Mouse (Mus musculus) liver, postnatal 0 days (tissue): ENCODE measurements around the gene 1700123L14Rik. TPM values are rescaled to one million over a fixed set of nuclear protein-coding genes. Genes with fewer than 3 reads are reported as not detected.
"Not testable (repeated sequence)": the region's sequence is repeated elsewhere in the genome, so short reads cannot be mapped to it uniquely, and the experiment has no call there.

Experiments used
- ATAC-seq: fragments of 200-750 bp; cut with Nextera tagmentation; 2 replicates; pipeline ENCODE4 v1.8.0; 2017; ENCODE audit warnings: mild to moderate bottlenecking, moderate library complexity
- DNase-seq: peaks from one replicate; pipeline ENCODE4 v3.0.0-alpha.2; 2016
- H3K27ac ChIP-seq: fragments of 300-500 bp; sonication (generic); 2 replicates; pipeline ENCODE4 v1.5.1; 2014; ENCODE audit warnings: antibody characterized with exemption, moderate library complexity, mild to moderate bottlenecking, low read depth
- H3K27me3 ChIP-seq: fragments of 300-500 bp; sonication (generic); 2 replicates; pipeline ENCODE4 v1.6.1; 2014; ENCODE audit warnings: low read length, control low read depth, mixed read lengths; ENCODE audit not compliant: insufficient read depth
- H3K36me3 ChIP-seq: fragments of 300-500 bp; sonication (generic); replicated peaks from 2 replicates; pipeline ENCODE4 v1.6.1; 2014; ENCODE audit warnings: mild to moderate bottlenecking, control low read depth, low read length, moderate library complexity, mixed read lengths; ENCODE audit not compliant: insufficient read depth
- H3K4me1 ChIP-seq: fragments of 300-500 bp; sonication (generic); 2 replicates; pipeline ENCODE4 v1.6.1; 2014; ENCODE audit warnings: antibody characterized with exemption, mild to moderate bottlenecking, control low read depth; ENCODE audit not compliant: insufficient read depth
- H3K4me2 ChIP-seq: fragments of 300-500 bp; sonication (generic); 2 replicates; pipeline ENCODE4 v1.6.1; 2014; ENCODE audit warnings: low read depth, mild to moderate bottlenecking, low read length, moderate library complexity, mixed read lengths
- H3K4me3 ChIP-seq: fragments of 300-500 bp; sonication (generic); 2 replicates; pipeline ENCODE4 v1.5.1; 2014; ENCODE audit warnings: low read depth, low read length
- H3K9ac ChIP-seq: fragments of 300-500 bp; sonication (generic); replicated peaks from 2 replicates; pipeline ENCODE4 v1.6.1; 2014; ENCODE audit warnings: mild to moderate bottlenecking, moderate library complexity
- H3K9me3 ChIP-seq: fragments of 300-500 bp; sonication (generic); 2 replicates; pipeline ENCODE4 v1.6.1; 2016; ENCODE audit warnings: mild to moderate bottlenecking, control low read depth, low read length, mixed read lengths
- CTCF ChIP-seq: sonication (generic); IDR thresholded peaks from 2 replicates; pipeline ENCODE4 v1.5.1; 2016; ENCODE audit warnings: antibody characterized with exemption, low read depth
- EP300 ChIP-seq: IDR thresholded peaks from 2 replicates; pipeline ENCODE4 v1.6.1; 2016; ENCODE audit warnings: antibody characterized with exemption, low read depth, mild to moderate bottlenecking
- WGBS: fragments of 180-500 bp; shearing (Covaris S2); extraction: QIAGEN DNeasy Blood & Tissue Kit; methylation state at CpG from one replicate; pipeline ENCODE4 v1.1.7; 2014; ENCODE audit not compliant: insufficient replicate concordance; 5-methylcytosine and 5-hydroxymethylcytosine counted together
- polyA plus RNA-seq: library from polyadenylated mRNA; unstranded; fragments of >200 nt; fragmentation: Nextera tagmentation; extraction: Ambion mirVana; gene quantifications from 2 replicates; pipeline ENCODE4 v1.2.1, GENCODE M21; 2015

1700123L14Rik gene
- polyA plus RNA-seq: not detected in 2 replicates

GRCm38 (mm10) chr6:96165818-96166379 is at the start of gene 1700123L14Rik:
Gene 1700123L14Rik, minus strand, starts transcription at chr6:96166243.
- no peak for ATAC-seq

DNA sequence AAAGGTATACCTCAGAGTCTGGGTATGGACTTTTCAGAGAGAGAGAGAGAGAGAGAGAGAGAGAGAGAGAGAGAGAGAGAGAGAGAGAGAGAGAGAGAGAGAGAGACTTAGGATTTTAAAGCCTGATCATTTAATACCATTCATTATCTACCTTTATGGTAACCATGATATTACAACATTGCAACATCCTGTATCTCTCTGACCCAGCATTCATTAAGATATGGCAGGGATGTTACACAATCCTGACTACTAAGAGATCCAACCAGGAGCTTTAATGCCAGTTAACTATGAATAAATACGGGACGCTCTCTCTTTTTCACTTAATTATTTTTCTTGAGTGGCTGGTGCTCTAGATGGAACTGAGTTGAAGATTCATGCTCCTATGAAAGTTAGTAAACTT is 39.4 kb upstream of the 1700123L14Rik start:
- H3K4me1 ChIP-seq: no peaks in the 10 kb centered on the region
- DNase-seq (no peak), ATAC-seq (no peak)
- no peak overlapping the region for H3K4me2 ChIP-seq
- H3K9ac ChIP-seq: no peak overlapping the region
- 84% methylated on average over 2 of the region's 2 CpGs for WGBS
- H3K36me3 ChIP-seq: no peaks in the 10 kb centered on the region
- H3K9me3 ChIP-seq: no peaks in the 10 kb centered on the region
- TF ChIP-seq CTCF (no peak), EP300 (no peak)
- H3K27ac ChIP-seq: no peak overlapping the region
- no peaks in the 10 kb centered on the region for H3K27me3 ChIP-seq
- H3K4me3 ChIP-seq: no peak overlapping the region

More at GRCm38 (mm10) chr6:96165818-96166379, at the start of gene 1700123L14Rik:
- no peak for DNase-seq
- TF ChIP-seq CTCF (no peak), EP300 (no peak)
- Histone ChIP-seq H3K9ac (no peak within 1 kb of the TSS), H3K4me3 (no peak within 1 kb of the TSS), H3K4me1 (no peaks in the 10 kb centered on the region), H3K27ac (no peak within 1 kb of the TSS), H3K27me3 (no peaks in the 10 kb centered on the region), H3K9me3 (no peaks in the 10 kb centered on the region), H3K4me2 (no peak within 1 kb of the TSS), H3K36me3 (no peaks in the 10 kb centered on the region)
- 78% methylated on average over 18 of the region's 18 CpGs for WGBS

GRCm38 (mm10) chr6:96198991-96199390 is 32.9 kb upstream of the 1700123L14Rik start:
- H3K27ac ChIP-seq, H3K9ac ChIP-seq, ATAC-seq, H3K9me3 ChIP-seq, H3K4me3 ChIP-seq, DNase-seq, H3K36me3 ChIP-seq, H3K27me3 ChIP-seq, H3K4me1 ChIP-seq, H3K4me2 ChIP-seq: not testable (repeated sequence)
- 89% methylated on average over 2 of the region's 2 CpGs for WGBS

GRCm38 (mm10) chr6:96186517-96186916 is 20.5 kb upstream of the 1700123L14Rik start:
- TF ChIP-seq CTCF (no peak), EP300 (no peak)
- Histone ChIP-seq H3K4me1 (no peaks in the 10 kb centered on the region), H3K4me2 (no peak overlapping the region), H3K27me3 (no peaks in the 10 kb centered on the region), H3K27ac (no peak overlapping the region), H3K36me3 (no peaks in the 10 kb centered on the region), H3K4me3 (no peak overlapping the region), H3K9ac (no peak overlapping the region), H3K9me3 (no peaks in the 10 kb centered on the region)
- 45% methylated on average over 2 of the region's 2 CpGs for WGBS
- no peak for DNase-seq
- ATAC-seq: no peak

DNA sequence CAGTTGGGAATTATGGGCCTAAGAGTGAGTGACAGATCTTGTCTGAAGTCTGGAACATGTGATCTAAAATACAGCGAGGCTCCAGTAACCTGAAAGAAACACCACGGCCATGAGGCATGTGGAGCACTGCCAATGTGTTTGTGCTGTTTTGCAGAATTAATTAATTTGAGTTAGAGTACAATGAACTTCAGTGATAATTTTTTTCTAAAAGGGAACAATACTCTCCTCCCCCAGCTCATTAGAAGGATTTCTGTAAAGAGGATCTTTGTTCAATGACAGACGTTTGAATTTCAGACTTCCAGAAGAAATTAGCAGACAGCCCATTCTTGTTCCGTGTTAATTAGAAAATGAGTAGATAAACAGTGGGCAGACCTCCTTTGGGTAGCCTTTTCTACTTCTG is 17.3 kb upstream of the 1700123L14Rik start:
- no peaks in the 10 kb centered on the region for H3K36me3 ChIP-seq
- no peaks in the 10 kb centered on the region for H3K4me1 ChIP-seq
- H3K27ac ChIP-seq: no peak overlapping the region
- no peak overlapping the region for H3K9ac ChIP-seq
- no peak overlapping the region for H3K4me2 ChIP-seq
- no peaks in the 10 kb centered on the region for H3K9me3 ChIP-seq
- no peak overlapping the region for H3K4me3 ChIP-seq
- TF ChIP-seq EP300 (no peak), CTCF (no peak)
- 81% methylated on average over 4 of the region's 4 CpGs for WGBS
- no peaks in the 10 kb centered on the region for H3K27me3 ChIP-seq
- no peak for DNase-seq
- no peak for ATAC-seq

- Histone ChIP-seq H3K9ac (no peak overlapping the region), H3K27me3 (no peaks in the 10 kb centered on the region), H3K4me3 (no peak overlapping the region), H3K9me3 (no peaks in the 10 kb centered on the region), H3K36me3 (no peaks in the 10 kb centered on the region), H3K27ac (no peak overlapping the region), H3K4me2 (no peak overlapping the region), H3K4me1 (no peaks in the 10 kb centered on the region)
- TF ChIP-seq CTCF (no peak), EP300 (no peak)
- ATAC-seq (no peak), DNase-seq (no peak)
Observed at GRCm38 (mm10) chr6:96178530-96178929, 12.5 kb upstream of the 1700123L14Rik start.

- no peak for DNase-seq
- Histone ChIP-seq H3K9ac (no peak overlapping the region), H3K27ac (no peak overlapping the region), H3K4me1 (no peaks in the 10 kb centered on the region), H3K4me2 (no peak overlapping the region), H3K9me3 (no peaks in the 10 kb centered on the region), H3K36me3 (no peaks in the 10 kb centered on the region), H3K27me3 (no peaks in the 10 kb centered on the region), H3K4me3 (no peak overlapping the region)
- no peak for ATAC-seq
- 85% methylated on average over 3 of the region's 3 CpGs for WGBS
- TF ChIP-seq CTCF (no peak), EP300 (no peak)
Observed at GRCm38 (mm10) chr6:96173681-96174080, 7.6 kb upstream of the 1700123L14Rik start.
